Mouse (Mus musculus) C2C12 (cell line): ENCODE measurements around the gene Bean1. TPM values are rescaled to one million over a fixed set of nuclear protein-coding genes. Genes with fewer than 3 reads are reported as not detected.

Experiments used
- H3K27me3 ChIP-seq: one replicate; pipeline ENCODE4 v1.6.1; 2011; ENCODE audit not compliant: control insufficient read depth, insufficient read depth, insufficient read length
- H3K36me3 ChIP-seq: one replicate; pipeline ENCODE4 v1.6.1; 2011; ENCODE audit not compliant: control insufficient read depth, insufficient read depth
- H3K4me3 ChIP-seq: one replicate; pipeline ENCODE4 v1.5.1; 2011; ENCODE audit warnings: mild to moderate bottlenecking, control low read depth; ENCODE audit not compliant: poor library complexity, insufficient read depth, severe bottlenecking
- H3K79me2 ChIP-seq: one replicate; pipeline ENCODE4 v1.6.1; 2011; ENCODE audit not compliant: control insufficient read depth, insufficient read depth
- H3K79me3 ChIP-seq: one replicate; pipeline ENCODE4 v1.6.1; 2011; ENCODE audit warnings: low read depth, control low read depth
- H3ac ChIP-seq: one replicate; pipeline ENCODE3; 2011; ENCODE audit warnings: low read depth; ENCODE audit not compliant: control insufficient read depth, insufficient read length
- CEBPB ChIP-seq: IDR thresholded peaks from one replicate; pipeline ENCODE4 v1.6.1; 2011; ENCODE audit warnings: low read depth, mild to moderate bottlenecking, control low read depth, moderate library complexity
- CTCF ChIP-seq: IDR thresholded peaks from one replicate; pipeline ENCODE4 v1.5.1; 2011; ENCODE audit not compliant: control insufficient read depth, insufficient read depth, insufficient read length
- FOSL1 ChIP-seq: IDR thresholded peaks from one replicate; pipeline ENCODE4 v1.8.0; 2011; ENCODE audit warnings: mild to moderate bottlenecking, low read length; ENCODE audit not compliant: poor library complexity, insufficient read depth, severe bottlenecking
- MAX ChIP-seq: IDR thresholded peaks from one replicate; pipeline ENCODE4 v1.6.1; 2011; ENCODE audit warnings: mild to moderate bottlenecking, control low read depth
- MYOD1 ChIP-seq: IDR thresholded peaks from one replicate; pipeline ENCODE4 v1.6.1; 2011; ENCODE audit warnings: low read depth; ENCODE audit not compliant: control insufficient read depth, insufficient read length
- MYOG ChIP-seq: IDR thresholded peaks from one replicate; pipeline ENCODE4 v1.6.1; 2011; ENCODE audit not compliant: control insufficient read depth, insufficient read length; ENCODE audit errors: extremely low read depth
- USF1 ChIP-seq: IDR thresholded peaks from one replicate; pipeline ENCODE4 v1.6.1; 2011; ENCODE audit warnings: low read depth, mild to moderate bottlenecking, control low read depth, moderate library complexity
- polyA plus RNA-seq: library from polyadenylated mRNA; unstranded; fragments of >200 nt; fragmentation: generic; extraction: Trizol; gene quantifications from one replicate; pipeline ENCODE4 v1.2.1, GENCODE M21; 2012; ENCODE audit warnings: missing spikeins

Gene Bean1
- polyA plus RNA-seq, 1 experiment = 0.13 TPM

DNA sequence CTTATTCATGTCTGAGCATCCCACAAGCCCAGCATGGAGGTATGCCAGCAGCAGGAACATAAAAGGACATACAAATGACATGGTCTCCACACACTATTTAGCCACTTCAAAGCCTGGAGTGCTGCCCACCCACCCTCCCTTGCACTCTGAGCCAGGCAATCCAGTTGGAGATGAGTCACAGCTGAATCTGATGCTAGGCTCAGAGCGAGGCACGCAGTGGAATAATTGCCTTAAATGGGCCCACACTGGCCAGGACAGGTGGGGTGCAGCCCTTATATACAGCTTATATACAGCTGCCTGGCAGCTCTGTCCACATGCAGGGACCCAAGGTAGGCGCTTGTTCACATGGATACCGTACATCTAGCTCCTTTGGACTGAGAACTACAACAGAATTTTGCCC is 6.8 kb downstream of the Bean1 start:
- H3K79me2 ChIP-seq = no peaks in the 10 kb centered on the region
- H3K27me3 ChIP-seq = no peaks in the 10 kb centered on the region
- no peak for TF ChIP-seq CEBPB
- no peak for TF ChIP-seq FOSL1
- no peak for TF ChIP-seq USF1
- no peak for TF ChIP-seq MYOD1
- no peak for TF ChIP-seq MAX
- no peak for TF ChIP-seq CTCF
- no peak for TF ChIP-seq MYOG

GRCm38 (mm10) chr8:104184905-104185304 is 14.7 kb downstream of the Bean1 start:
- TF ChIP-seq MYOD1 (no peak), MAX (no peak), FOSL1 (no peak), CTCF (no peak), CEBPB (no peak), MYOG (no peak), USF1 (no peak)
- Histone ChIP-seq H3K79me3 (no peaks in the 10 kb centered on the region), H3K4me3 (no peak overlapping the region), H3K27me3 (no peaks in the 10 kb centered on the region), H3ac (no peak overlapping the region), H3K36me3 (no peaks in the 10 kb centered on the region), H3K79me2 (no peaks in the 10 kb centered on the region)

More for the DNA sequence above, 6.8 kb downstream of the Bean1 start:
- Histone ChIP-seq H3K4me3 (no peak overlapping the region), H3ac (no peak overlapping the region), H3K79me3 (no peaks in the 10 kb centered on the region), H3K36me3 (no peaks in the 10 kb centered on the region)

- Histone ChIP-seq H3K4me3 (no peak overlapping the region), H3K79me3 (no peaks in the 10 kb centered on the region), H3K27me3 (no peaks in the 10 kb centered on the region), H3K79me2 (no peaks in the 10 kb centered on the region), H3ac (no peak overlapping the region), H3K36me3 (no peaks in the 10 kb centered on the region)
- no peak for TF ChIP-seq CEBPB
- TF ChIP-seq MYOD1 = no peak
- TF ChIP-seq CTCF = no peak
- no peak for TF ChIP-seq FOSL1
- no peak for TF ChIP-seq MAX
- no peak for TF ChIP-seq MYOG
- TF ChIP-seq USF1 = no peak
Measured at GRCm38 (mm10) chr8:104186827-104187226, 16.6 kb downstream of the Bean1 start.

- no peak overlapping the region for H3K4me3 ChIP-seq
- TF ChIP-seq FOSL1 = no peak
- no peak for TF ChIP-seq CTCF
- TF ChIP-seq MAX = no peak
- TF ChIP-seq MYOG = no peak
- no peaks in the 10 kb centered on the region for H3K27me3 ChIP-seq
- H3ac ChIP-seq = no peak overlapping the region
- no peaks in the 10 kb centered on the region for H3K36me3 ChIP-seq
- no peaks in the 10 kb centered on the region for H3K79me2 ChIP-seq
- no peaks in the 10 kb centered on the region for H3K79me3 ChIP-seq
Measured at GRCm38 (mm10) chr8:104187622-104188021, 17.4 kb downstream of the Bean1 start.

DNA sequence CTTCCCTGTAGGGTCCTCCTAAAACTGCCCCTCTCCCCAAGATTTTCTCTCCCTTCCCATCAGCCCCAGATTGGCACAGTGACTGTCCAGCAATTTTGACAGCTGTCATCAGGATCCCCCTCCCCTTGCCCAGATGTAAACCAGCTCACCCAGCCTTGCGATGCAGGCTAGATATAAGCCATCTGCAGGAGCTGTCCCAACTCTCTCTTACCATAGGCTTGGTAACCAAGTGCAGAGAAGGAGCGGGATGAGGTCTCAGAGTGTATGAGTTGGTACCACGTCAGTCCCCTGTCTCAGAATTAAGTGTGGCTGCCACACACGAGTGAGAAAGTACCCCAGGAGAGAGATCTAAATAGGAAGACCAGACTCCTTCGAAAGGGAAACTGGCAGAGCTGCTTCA is 18.2 kb downstream of the Bean1 start:
- Histone ChIP-seq H3ac (no peak overlapping the region), H3K79me3 (no peaks in the 10 kb centered on the region), H3K79me2 (no peaks in the 10 kb centered on the region), H3K36me3 (no peaks in the 10 kb centered on the region), H3K27me3 (no peaks in the 10 kb centered on the region), H3K4me3 (no peak overlapping the region)
- TF ChIP-seq MYOG (no peak), CEBPB (no peak), MYOD1 (no peak), FOSL1 (no peak)

- no peaks in the 10 kb centered on the region for H3K27me3 ChIP-seq
- H3K36me3 ChIP-seq = no peaks in the 10 kb centered on the region
- H3K4me3 ChIP-seq = no peak overlapping the region
- no peak for TF ChIP-seq MAX
- no peak for TF ChIP-seq USF1
- TF ChIP-seq CTCF = no peak
- no peak for TF ChIP-seq MYOD1
- TF ChIP-seq CEBPB = no peak
- no peak for TF ChIP-seq FOSL1
- no peak for TF ChIP-seq MYOG
- no peaks in the 10 kb centered on the region for H3K79me2 ChIP-seq
- H3ac ChIP-seq = no peak overlapping the region
- H3K79me3 ChIP-seq = no peaks in the 10 kb centered on the region
Measured at GRCm38 (mm10) chr8:104190777-104191468, 20.7 kb downstream of the Bean1 start.
